Mouse (Mus musculus) ES-E14 (cell line): ENCODE results near the gene Glce. TPM values are rescaled to one million over a fixed set of nuclear protein-coding genes. Genes with fewer than 3 reads are reported as not detected.

Source experiments
- DNase-seq: peaks from one replicate; pipeline ENCODE4 v3.0.0-alpha.2; 2013; ENCODE audit warnings: low read depth, low spot score
- H3K27ac ChIP-seq: 2 replicates; pipeline ENCODE4 v1.5.1; 2012; ENCODE audit warnings: low read depth, mild to moderate bottlenecking, low read length, moderate library complexity, mixed read lengths; ENCODE audit not compliant: poor library complexity, insufficient read depth, severe bottlenecking
- H3K36me3 ChIP-seq: 2 replicates; pipeline ENCODE4 v1.6.1; 2012; ENCODE audit warnings: mild to moderate bottlenecking, low read length, moderate library complexity, mixed read lengths; ENCODE audit not compliant: control insufficient read depth, poor library complexity, insufficient read depth, severe bottlenecking
- H3K4me1 ChIP-seq, 2 experiments: fragments of 150-350 bp in 1 of 2; sonication (generic) in 1 of 2; 2 replicates each; pipeline ENCODE4 v1.6.1; 2012; ENCODE audit warnings: low read length in 2 of 2, mild to moderate bottlenecking in 1 of 2, mixed read lengths in 1 of 2; ENCODE audit not compliant: control insufficient read depth in 2 of 2, insufficient read depth in 2 of 2, poor library complexity in 1 of 2
- H3K4me3 ChIP-seq, 2 experiments: fragments of 150-350 bp in 1 of 2; sonication (generic) in 1 of 2; 2 replicates each; pipeline ENCODE4 v1.5.1; 2012; ENCODE audit warnings: low read length in 2 of 2, low read depth in 1 of 2, mild to moderate bottlenecking in 1 of 2, mixed read lengths in 1 of 2; ENCODE audit not compliant: insufficient read depth in 1 of 2, poor library complexity in 1 of 2, severe bottlenecking in 1 of 2
- H3K9ac ChIP-seq: 2 replicates; pipeline ENCODE4 v1.6.1; 2012; ENCODE audit warnings: low read depth, mild to moderate bottlenecking, low read length, mixed read lengths; ENCODE audit not compliant: poor library complexity, insufficient read depth, severe bottlenecking
- H3K9me3 ChIP-seq: fragments of 150-350 bp; sonication (generic); 2 replicates; pipeline ENCODE4 v1.6.1; 2012; ENCODE audit warnings: low read depth, mild to moderate bottlenecking, low read length; ENCODE audit not compliant: control insufficient read depth, insufficient read depth
- CHD2 ChIP-seq: IDR thresholded peaks from 2 replicates; pipeline ENCODE4 v1.6.1; 2014; ENCODE audit warnings: mild to moderate bottlenecking, low read depth, low read length, inconsistent platforms
- HCFC1 ChIP-seq: IDR thresholded peaks from 2 replicates; pipeline ENCODE4 v1.6.1; 2012; ENCODE audit warnings: low read length, inconsistent platforms, borderline replicate concordance; ENCODE audit not compliant: insufficient read depth
- MAFK ChIP-seq: IDR thresholded peaks from 2 replicates; pipeline ENCODE4 v1.6.1; 2014; ENCODE audit warnings: mild to moderate bottlenecking, low read depth, low read length, inconsistent platforms; ENCODE audit not compliant: insufficient read depth
- ZC3H11A ChIP-seq: IDR thresholded peaks from 2 replicates; pipeline ENCODE4 v1.6.1; 2012; ENCODE audit warnings: low read depth, mild to moderate bottlenecking, inconsistent platforms, low read length, borderline replicate concordance
- ZNF384 ChIP-seq: IDR thresholded peaks from 2 replicates; pipeline ENCODE4 v1.6.1; 2012; ENCODE audit warnings: low read depth, low read length, inconsistent platforms
- in situ Hi-C, 2 experiments: fragments of 600-800 bp; cut with MboI; formaldehyde crosslinking; loops; one replicate each; pipeline ENCODE4 v1.15.1; 2025; ENCODE audit warnings: low sequenced_read_pairs in 2 of 2, inconsistent platforms in 1 of 2; ENCODE audit not compliant: unreplicated experiment in 2 of 2
- total RNA-seq: library from RNA; depleted of rRNA; stranded (reverse); fragments of 300-350 nt; gene quantifications from 2 replicates; pipeline ENCODE4 v1.2.3, GENCODE M21; 2012

The Glce gene
- total RNA-seq, 1 experiment, result 44.8 TPM

- Histone ChIP-seq H3K4me3 (no peak overlapping the region), H3K4me1 (peaks cover 4 to 9% of the 10 kb centered on the region in 2 experiments; a peak in 2 of 4 replicates), H3K36me3 (no peaks in the 10 kb centered on the region), H3K27ac (no peak overlapping the region), H3K9me3 (no peaks in the 10 kb centered on the region), H3K9ac (no peak overlapping the region)
- DNase-seq, result no peak
- no peak for TF ChIP-seq CHD2
- no peak for TF ChIP-seq ZC3H11A
- no peak for TF ChIP-seq HCFC1
- TF ChIP-seq ZNF384, result no peak
- no peak for TF ChIP-seq MAFK
- in situ Hi-C loops, result no loop called here
Measured at GRCm38 (mm10) chr9:62162889-62163291, 40.4 kb upstream of the Glce start.

DNA sequence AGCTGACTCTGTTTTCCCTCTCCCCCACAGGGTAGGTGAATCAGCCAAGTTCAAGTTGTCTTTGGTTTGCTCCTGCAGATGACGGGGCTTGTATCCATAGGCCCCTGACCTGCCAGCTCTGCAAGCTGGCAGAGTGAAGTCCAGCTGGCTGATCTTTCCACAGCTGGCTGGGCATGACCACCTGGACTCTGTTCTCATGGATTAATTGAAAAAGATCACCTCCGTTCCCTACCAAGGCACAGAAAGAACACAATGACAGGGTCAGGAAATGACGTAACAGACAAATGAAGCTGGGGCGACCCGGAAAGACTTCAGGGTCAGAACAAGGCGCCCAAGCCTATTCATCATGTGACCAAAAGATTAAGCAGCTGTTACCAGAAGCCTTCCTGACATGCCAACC lies 38.3 kb upstream of the Glce start:
- Histone ChIP-seq H3K9ac (no peak overlapping the region), H3K4me3 (no peak overlapping the region), H3K9me3 (no peaks in the 10 kb centered on the region), H3K36me3 (no peaks in the 10 kb centered on the region), H3K27ac (no peak overlapping the region), H3K4me1 (peaks cover 4 to 9% of the 10 kb centered on the region in 2 experiments; a peak in 2 of 4 replicates)
- TF ChIP-seq HCFC1 (no peak), ZC3H11A (no peak), ZNF384 (no peak), MAFK (no peak), CHD2 (no peak)
- DNase-seq, result no peak
- in situ Hi-C loops, result no loop called here

DNA sequence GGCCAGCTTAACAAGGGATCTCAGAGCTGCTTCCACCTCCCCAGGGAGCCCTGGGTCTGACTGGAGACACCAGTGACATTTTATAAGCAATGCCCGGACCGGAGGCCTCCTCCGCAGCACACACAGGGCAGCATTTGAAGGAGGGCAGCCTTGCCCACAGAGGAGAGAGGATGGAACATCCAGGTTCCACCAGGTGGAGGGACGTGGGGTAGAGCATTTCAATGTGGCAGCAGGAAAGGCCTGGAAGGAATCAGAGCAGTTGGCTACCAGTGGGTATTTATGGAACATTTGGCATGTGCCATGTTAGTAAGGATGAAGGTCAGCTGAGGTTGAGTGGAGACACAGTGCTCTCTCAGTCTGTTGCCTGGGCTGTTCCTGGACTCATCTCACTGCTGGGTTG lies 36.3 kb upstream of the Glce start:
- in situ Hi-C loops, result no loop called here
- Histone ChIP-seq H3K4me1 (no peaks in the 10 kb centered on the region), H3K36me3 (no peaks in the 10 kb centered on the region)

GRCm38 (mm10) chr9:62155821-62156220 lies 33.4 kb upstream of the Glce start:
- H3K27ac ChIP-seq, result no peak overlapping the region
- no peaks in the 10 kb centered on the region for H3K36me3 ChIP-seq
- in situ Hi-C loops, result no loop called here
- no peaks in the 10 kb centered on the region for H3K4me1 ChIP-seq
- H3K9me3 ChIP-seq, result no peaks in the 10 kb centered on the region
- TF ChIP-seq ZC3H11A (no peak), CHD2 (no peak), MAFK (no peak), ZNF384 (no peak), HCFC1 (no peak)
- H3K9ac ChIP-seq, result no peak overlapping the region
- no peak overlapping the region for H3K4me3 ChIP-seq
- DNase-seq, result no peak

More for the DNA sequence above, 36.3 kb upstream of the Glce start:
- H3K27ac ChIP-seq, result no peak overlapping the region
- H3K9ac ChIP-seq, result no peak overlapping the region
- H3K4me3 ChIP-seq, result no peak overlapping the region
- no peaks in the 10 kb centered on the region for H3K9me3 ChIP-seq
- TF ChIP-seq ZC3H11A (no peak), ZNF384 (no peak)
- DNase-seq, result no peak

GRCm38 (mm10) chr9:62155400-62155799 lies 32.9 kb upstream of the Glce start:
- Histone ChIP-seq H3K4me3 (no peak overlapping the region), H3K9ac (no peak overlapping the region), H3K4me1 (no peaks in the 10 kb centered on the region), H3K9me3 (no peaks in the 10 kb centered on the region), H3K36me3 (no peaks in the 10 kb centered on the region), H3K27ac (no peak overlapping the region)
- TF ChIP-seq MAFK (no peak), HCFC1 (no peak), ZC3H11A (no peak), CHD2 (no peak), ZNF384 (no peak)
- in situ Hi-C loops, result no loop called here
- no peak for DNase-seq
